Mouse (Mus musculus): ENCODE measurements around the gene Zfp446.
"Not testable (repeated sequence)": the region's sequence is repeated elsewhere in the genome, so short reads cannot be mapped to it uniquely, and the experiment has no call there.

The Zfp446 gene

DNA sequence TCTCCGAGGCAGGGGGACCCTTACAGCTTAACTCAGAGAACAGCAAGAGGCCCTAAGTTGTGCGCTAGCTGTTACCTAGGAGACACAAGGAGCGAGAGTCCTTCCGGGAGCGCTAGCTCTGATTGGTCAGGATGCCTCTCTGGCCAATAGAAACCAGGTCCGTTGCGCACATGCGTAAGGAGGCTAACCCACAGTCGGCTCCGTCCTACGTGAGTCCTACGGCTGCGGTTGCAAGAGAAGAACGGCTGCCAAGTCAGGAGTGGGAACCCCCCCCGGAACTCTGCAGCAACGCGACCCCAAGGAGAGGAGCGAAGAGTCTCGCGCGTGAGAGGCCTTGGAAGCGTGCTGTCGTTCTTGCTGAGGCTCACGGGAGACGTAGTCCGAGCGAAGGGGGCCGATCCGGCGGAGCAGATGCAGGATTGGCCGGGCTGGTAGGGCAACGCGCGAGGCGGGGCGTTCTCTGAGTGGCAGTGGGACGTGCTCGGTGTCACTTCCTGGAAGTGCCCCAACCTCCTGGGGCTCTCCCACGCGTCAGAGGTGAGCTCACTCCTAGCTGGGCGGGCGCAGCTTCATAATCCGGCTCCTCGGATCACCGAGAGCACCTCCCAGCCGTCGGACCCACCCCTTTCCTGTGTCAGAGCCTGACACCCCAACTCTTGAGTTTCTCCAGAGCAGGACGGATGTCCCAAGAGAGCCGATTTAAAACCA, at the start of gene Zfp446:
Gene Zfp446 (plus strand): TSS at position 167 of the 708 bp plus-strand sequence.
- in situ Hi-C loops (cut with MboI, MseI): no loop called here

DNA sequence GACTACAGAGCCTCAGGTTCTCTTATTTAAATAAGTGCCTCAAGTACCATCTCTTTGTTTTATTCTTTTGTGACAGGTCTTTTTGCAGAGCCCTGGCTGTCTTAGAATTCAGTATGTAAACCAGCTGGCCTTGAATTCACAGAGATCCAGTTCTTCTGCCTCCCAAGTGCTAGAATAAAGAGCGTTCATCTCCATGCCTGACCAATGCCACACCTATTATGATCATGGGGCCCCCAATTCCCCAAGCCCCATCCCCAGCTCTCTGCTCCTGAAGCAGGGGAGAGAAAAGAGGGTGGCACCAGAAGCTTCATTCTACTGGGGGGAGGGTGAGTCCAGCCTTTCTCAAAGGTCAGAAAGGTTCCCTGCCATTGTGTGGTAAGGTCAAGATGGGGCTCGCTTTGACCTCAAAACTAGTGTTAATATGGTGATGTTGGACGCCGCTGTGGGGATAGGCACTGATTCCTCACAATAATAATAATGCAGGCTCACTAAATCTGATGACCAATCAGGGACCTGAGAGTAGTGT, 44.0 kb upstream of the Zfp446 start:
- in situ Hi-C loops (cut with MboI, MseI): no loop called here

DNA sequence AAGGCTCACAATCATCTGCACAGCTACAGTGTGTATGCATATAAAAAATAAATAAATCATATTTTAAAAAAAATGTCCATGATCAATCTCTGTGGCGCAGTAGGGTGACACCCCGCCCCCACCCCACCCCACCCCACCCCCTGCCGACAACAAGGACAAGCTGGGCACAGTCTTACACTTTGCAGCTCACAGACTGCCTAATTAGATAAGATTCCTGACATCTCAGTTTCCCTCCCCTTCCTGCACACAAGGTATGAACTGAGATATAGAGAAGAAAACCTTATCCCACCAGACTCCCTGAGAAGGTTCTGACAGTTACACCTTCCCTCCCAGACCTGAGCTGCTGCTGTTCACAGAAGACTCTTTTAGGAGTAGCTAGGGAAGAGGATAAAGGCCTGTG, 42.8 kb upstream of the Zfp446 start:
- in situ Hi-C loops (cut with MboI, MseI): no loop called here

DNA sequence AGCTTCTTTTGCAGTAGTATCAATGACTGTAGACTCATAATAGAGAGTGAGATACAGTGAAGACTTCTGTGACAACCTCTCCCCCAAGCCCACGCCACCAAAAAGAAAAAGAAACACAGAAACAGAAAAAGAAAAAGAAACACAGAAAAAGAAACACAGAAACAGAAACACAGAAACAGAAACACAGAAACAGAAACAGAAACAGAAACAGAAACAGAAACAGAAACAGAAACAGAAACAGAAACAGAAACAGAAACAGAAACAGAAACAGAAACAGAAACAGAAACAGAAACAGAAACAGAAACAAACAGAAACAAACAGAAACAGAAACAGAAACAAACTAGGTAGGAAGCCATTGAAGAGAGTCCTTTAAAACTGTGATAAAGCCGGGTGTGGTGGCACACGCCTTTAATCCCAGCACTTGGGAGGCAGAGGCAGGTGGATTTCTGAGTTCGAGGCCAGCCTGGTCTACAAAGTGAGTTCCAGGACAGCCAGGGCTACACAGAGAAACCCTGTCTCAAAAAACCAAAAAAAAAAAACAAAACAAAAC, 40.3 kb upstream of the Zfp446 start:
- in situ Hi-C loops (cut with MboI, MseI): not testable (repeated sequence)

DNA sequence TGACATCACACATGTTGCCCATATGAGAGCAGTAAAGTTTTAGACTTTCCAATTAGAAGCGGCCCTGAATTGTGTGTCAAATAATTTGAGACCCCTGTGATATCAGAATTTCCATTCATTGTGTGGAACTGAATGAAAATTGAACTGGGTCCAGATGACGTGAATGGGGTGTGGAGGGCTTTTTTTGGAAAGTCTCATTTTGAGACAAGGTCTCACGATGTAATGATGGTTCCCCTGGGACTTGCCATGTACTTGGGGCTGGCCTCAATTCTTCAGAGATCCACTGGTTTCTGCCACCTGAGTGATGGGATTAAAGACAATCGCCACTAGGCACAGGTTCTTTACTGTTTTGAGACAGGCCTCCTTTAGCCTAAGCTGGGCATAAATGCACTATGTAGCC, 37.0 kb upstream of the Zfp446 start:
- in situ Hi-C loops (cut with MboI, MseI): loop anchor here (5.0 to 10.0 kb wide), 2 partner anchors 337 to 1674 kb away; partner anchors contain the start of genes Lig1 and Zswim9

DNA sequence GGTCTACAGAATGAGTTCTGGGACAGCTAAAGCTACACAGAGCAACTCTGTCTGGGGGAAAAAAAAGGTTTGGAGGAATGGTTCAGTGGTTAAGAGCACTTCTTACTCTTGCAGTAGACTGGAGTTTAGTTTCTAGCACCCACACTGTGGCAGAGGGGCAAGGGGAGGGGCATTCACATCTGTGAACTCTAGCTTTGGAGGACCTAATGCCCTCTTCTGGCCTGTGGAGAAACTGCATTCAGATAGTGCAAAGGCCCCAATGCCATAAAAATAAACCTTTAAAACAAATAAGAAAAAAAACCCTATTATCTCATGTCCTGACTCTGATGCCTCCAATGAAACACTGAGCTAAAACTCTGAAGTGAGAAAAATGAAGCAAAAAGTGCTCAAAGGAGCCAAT, 34.2 kb upstream of the Zfp446 start:
- in situ Hi-C loops (cut with MboI, MseI): loop anchor here (5.0 to 10.0 kb wide), 2 partner anchors 334 to 1671 kb away; partner anchors contain the start of genes Lig1 and Zswim9

DNA sequence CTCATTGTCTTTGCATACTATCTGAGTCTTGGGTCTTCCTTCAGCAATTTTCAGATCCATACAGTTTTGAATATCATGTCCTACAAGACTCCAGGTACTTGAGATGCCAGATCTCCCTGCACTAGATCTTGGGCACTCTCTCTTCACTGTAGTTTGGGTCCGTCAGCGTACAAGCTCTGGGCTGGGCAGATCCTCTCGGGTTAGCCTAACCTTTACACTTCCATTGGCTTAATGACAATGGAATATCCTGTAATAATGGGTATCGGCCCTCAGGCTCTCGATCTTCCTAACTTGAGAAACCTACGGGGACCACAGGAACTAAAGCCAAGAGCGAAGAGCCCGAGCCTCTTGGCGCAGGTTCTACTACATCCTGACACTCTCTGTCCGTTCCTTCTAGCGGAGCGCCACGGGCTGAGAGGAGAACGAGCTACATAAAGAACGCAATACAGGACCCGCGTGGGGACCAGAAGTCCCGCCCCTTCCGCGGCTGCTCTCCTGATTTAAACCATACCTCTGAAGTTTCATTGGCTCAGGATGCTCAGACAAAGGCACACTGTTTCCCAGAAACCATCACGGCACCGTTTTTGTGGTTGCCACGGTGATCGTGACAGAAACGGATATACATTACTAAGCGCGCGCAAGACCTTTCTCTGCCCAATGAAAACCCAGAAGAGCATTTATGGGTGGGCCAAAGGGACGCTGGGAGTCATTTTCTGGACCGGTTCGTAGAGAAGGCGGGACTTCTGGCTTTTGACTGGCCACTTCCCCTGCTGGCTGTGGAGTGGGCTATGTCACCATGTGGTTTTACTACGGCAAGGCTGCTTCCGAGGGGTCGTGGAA, 28.4 kb upstream of the Zfp446 start:
- in situ Hi-C loops (cut with MboI, MseI): loop anchor here (10.0 kb wide), 1 partner anchor 1666 kb away; no protein-coding TSS in a partner anchor

DNA sequence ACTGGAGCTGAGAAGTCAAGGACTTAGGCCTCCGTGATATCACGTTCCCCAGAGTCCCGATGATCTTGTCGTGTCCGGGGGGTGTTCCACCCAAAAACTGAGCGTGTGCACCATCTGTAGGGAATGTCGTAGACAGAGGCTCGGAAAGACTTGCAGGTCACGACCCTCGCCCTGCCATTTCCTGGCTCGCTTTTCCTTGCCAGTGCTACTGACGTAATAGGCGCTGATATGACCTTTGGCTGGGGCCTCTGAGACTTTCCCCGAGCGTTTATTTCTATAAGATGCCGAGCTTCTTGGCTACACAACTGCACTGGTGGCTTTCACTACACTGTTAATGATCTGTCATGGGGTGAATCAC, 27.8 kb upstream of the Zfp446 start:
- in situ Hi-C loops (cut with MboI, MseI): loop anchor here (10.0 kb wide), 1 partner anchor 1665 kb away; no protein-coding TSS in a partner anchor

DNA sequence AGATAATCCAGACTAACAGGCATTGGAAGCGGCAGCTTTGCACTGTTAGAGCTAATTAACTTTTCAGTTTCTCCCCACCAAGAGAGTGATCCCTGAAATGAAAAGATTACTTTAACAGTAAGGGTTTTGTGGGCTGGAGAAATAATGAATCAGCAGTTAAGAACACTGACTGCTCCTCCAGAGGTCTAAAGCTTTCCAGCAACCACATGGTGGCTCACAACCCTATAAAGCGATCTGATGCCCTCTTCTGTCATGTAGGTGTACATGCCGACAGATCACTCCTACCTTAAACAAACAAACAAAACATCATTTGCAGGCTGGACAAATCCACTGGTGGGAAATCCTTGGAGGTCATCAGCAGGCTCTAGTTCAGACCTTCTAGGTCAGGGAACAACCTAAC, 22.8 kb upstream of the Zfp446 start:
- in situ Hi-C loops (cut with MboI, MseI): no loop called here

DNA sequence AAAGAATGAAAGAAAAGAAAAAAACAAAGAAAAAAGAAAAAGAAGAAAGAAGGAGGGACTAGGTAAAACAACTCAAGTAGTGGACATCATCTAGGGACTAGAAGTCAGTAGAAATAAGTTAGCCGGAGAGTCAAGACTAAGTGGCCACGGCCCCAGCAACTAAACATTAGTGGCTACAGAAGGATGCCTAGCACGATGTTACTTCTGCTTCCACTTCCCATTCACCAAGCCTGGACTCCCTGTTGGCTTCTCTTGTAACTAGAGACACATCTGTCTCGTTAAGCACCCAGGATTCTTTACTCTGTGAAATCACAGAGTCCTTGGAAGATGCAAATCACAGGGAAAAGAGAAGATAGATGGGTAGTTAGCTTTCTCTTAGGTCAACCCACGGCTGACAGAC, 20.1 kb upstream of the Zfp446 start:
- in situ Hi-C loops (cut with MboI, MseI): no loop called here

DNA sequence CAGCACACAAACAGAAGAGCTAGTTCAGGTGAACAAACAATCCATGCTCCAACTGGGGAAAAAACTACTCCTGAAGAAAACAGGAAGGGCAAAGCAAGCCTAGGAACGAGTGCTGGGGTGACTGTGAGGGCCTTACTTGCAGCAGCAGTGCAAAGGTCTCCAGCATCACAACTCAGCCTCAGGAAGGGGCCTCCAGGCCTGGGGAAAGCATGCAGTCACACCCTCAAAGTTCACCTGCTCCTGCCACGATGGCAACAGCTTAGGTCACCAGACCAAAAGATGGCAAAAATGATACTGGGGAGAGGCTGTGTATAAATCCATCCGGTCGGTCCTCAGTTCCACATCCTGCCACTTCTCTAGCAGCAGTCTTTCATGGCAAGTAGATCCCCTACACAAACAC, 18.7 kb upstream of the Zfp446 start:
- in situ Hi-C loops (cut with MboI, MseI): no loop called here

DNA sequence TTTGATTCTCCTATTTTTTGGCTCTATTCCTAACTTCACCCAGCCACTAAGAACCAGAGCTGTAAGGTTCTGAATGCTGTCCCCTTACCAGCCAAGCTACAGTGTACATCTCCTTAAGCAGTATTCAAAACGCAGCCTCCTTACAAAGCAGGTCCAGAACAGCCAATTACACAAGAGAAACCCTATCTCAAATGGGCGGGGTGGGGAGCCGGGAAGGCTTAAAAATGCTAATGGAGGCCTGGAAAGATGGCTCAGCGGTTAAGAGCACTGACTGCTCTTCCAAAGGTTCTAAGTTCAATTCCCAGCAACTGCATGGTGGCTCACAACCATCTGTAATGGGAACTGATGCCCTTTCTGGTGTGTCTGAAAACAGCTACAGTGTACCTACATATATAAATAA, 17.9 kb upstream of the Zfp446 start:
- in situ Hi-C loops (cut with MboI, MseI): no loop called here

DNA sequence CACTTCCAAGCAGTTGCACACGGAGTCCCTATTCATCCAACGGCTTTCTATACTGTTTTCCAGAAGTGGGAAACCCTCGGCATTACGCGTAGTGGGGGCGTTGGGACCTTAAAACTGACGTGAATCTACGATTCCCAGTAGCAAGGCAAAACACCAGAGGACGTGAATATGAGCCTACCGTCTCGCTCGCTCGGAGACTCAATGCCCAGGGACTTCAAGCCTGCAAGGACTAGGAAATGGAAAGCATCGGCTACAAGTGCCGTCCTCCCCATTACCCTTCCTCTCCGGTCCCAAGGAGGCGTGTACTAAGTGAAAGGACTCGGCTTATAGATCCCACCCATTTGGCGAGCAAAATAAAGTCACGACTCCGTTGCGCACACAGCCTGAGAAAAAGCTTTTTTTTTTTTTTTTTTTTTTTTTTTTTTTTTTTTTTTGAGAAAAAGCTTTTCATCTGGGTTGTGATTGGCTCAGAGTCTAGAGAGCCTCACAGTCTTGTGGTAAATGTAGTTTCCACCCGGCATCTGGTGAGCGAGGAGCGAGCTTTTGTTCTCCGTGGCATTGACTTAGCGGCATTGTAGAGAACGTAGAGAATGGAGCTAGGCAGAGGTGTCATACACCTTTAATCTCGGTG, 16.0 kb upstream of the Zfp446 start:
- in situ Hi-C loops (cut with MboI, MseI): no loop called here

DNA sequence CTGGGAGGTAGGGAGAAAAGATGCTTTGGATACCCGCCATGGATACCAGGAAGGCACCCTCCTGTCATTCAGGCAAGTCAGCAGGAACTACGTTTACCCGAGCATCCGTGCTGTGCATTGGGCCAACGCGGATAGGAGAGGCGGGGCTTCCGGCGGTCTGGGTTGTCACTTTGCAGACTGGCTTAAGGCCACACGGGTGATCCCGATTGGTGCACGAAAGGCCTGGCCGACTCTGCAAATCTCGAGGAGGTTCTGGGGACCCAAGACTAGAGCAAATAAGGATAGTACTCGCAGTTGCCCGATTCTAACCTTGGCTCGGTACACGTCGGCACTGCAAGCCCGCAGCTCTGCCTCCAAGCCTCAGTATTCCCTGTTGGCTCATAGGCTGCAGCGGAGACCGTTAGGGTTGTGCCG, 12.0 kb upstream of the Zfp446 start, which contains the start of gene Zfp324:
Gene Zfp324 (plus strand): TSS at position 161 of the 414 bp plus-strand sequence.
- in situ Hi-C loops (cut with MboI, MseI): no loop called here

DNA sequence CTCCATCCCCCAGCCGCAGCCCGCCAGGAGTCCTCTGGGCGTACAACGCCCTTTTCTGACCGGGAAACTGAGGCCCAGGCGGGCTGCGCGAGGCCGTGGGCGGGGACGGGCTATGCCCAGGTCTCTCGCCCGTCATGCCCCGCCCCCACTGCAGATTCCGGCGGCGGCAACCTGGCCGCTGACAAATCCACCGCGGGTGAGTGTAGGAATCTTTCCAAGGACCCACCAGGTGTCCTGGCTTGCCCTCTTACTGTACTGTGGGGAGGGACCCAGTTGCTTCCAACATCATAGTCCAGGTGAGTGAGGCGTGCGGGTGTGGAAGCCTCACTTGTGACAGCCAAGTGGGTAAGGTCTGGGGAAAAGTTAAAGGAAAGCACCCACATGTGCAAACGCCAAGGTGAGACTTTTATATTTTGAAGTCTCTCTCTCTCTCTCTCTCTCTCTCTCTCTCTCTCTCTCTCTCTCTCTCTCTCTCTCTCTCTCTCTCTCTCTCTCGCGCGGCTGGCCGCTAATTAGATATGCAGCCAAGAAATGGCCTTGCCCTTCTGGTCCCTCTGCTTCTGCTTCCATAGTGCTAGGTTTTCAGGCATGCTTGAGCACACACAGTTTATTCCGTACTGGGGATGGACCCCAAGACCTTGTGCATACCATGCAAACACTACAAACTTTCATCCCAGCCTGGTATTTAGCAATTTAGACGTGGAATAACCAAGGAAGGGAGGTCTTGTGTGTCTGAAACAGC, 11.4 kb upstream of the Zfp446 start:
- in situ Hi-C loops (cut with MboI, MseI): no loop called here

DNA sequence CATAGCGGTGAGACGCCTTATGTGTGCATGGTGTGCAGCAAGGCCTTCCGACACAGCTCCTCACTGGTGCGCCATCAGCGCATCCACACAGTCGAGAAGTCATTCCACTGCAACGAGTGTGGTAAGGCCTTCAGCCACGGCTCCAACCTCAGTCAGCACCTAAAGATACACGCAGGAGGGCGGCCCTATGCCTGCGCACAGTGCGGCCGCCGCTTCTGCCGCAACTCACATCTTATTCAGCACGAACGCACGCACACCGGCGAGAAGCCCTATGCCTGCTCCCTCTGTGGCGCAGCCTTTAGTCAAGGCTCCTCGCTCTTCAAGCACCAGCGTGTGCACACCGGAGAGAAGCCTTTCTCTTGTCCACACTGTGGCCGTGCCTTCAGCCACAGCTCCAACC, 6.7 kb upstream of the Zfp446 start:
- in situ Hi-C loops (cut with MboI, MseI): loop anchor here (5.0 kb wide), 1 partner anchor 71 kb away; no protein-coding TSS in a partner anchor

DNA sequence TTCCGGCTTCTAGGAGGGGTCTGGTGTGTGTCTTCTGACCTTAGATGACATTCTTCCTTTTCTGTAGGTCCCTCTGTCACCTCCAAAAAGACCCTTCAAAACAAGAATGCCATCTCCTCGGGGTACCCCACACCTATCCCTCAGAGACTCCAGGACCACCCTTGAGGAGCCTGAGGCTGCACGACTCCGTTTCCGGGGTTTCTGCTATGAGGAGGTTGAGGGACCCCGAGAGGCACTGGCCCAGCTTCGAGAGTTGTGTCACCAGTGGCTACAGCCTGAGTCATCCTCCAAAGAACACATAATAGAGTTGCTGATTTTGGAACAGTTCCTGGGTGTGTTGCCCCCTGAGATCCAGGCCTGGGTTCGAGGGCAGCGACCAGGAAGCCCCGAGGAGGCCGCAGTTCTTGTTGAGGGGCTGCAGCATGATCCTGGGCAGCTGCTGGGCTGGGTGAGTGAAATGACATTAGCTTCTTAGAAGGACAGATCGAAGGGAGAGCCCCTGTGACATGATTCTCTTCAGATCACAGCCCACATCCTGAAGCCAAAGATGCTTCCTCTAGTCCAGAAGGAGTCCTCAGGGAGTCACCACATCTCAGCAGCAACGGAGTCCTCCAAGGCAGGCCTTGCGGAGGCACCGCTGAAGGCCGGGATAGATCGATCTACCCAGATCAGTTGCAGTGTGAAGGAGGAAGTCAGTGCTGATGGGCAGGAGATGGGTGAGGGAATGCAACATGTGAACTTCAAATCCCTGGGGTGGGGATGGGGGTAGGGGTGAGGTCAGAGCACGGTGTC, 1.5 kb downstream of the Zfp446 start:
- in situ Hi-C loops (cut with MboI, MseI): no loop called here

DNA sequence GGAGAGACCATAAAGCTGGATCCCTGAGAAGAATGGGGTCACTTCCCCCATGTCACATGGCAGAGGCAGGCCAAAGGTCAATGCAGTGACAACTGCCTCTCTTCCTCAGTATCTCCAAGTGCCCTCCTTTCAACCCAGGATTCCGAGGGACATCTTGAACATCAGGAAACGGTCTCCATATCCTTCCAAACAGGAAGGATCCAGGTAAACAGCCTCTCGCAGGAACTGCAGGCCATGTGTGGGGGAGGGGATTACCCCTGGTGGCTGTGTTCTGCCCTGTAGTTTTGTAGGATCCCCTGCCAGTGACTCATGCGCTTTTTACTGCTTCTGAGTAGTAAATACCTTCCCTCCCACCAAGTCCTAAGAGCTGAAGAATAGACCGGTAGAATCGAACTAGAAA, 2.1 kb downstream of the Zfp446 start:
- in situ Hi-C loops (cut with MboI, MseI): loop anchor here (10.0 kb wide), 1 partner anchor 315 kb away; no protein-coding TSS in a partner anchor

DNA sequence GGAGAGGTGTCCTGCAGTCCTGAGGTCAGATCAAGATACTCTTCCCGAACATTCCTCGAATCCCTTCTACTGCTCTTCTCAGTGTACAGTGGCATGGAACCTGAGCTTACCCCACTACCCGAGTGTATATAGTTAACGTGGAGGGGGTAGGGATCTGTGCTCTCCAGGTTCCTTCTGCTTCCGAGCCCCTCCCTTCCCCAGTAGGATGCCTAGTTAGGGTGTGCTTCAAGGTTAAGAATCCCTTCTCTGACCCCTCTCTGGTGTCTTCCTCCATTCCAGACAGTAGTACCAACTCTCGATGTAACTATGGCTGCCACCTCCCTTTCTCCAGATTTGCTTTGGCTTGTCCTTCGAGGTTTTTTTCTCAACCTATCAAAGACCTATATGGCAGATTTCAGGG, 2.6 kb downstream of the Zfp446 start:
- in situ Hi-C loops (cut with MboI, MseI): loop anchor here (10.0 kb wide), 1 partner anchor 315 kb away; no protein-coding TSS in a partner anchor

DNA sequence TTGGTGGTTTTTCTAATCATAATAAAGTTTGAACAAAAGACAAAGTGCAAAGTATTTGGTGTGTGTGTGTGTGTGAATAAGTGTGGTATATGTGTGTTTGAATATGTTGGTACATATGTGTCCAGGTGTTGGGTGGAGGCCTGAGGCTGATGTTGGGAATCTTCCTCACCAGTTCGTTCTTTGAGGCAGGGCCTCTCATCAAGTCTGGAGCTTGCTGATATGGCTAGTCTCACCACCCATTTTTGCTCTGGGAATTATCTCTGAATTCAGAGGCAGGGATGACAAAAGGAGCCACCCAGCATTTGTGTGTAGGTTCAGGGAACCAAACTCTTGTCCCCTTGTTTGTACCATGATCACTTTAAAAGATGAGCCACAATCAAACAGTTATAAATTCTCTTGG, 8.1 kb downstream of the Zfp446 start:
- in situ Hi-C loops (cut with MboI, MseI): loop anchor here (10.0 kb wide), 1 partner anchor 309 kb away; no protein-coding TSS in a partner anchor
